16 mouse cellular contexts compared by ENCODE assay signal in genomic region chr5:143721962-143722361, GRCm38 (mm10).
"Had no signal": no experiment of that assay in that cellular context is flagged by ENCODE, and none has a peak within 500 bp of the region (broad histone marks: within the 10 kb centered on the region; RNA-seq: fewer than 3 reads in every experiment).

No protein-coding gene starts in this region.

- H3K27me3 ChIP-seq: midbrain, embryonic 13.5 days; midbrain, embryonic 15.5 days; neural tube, embryonic 12.5 days had no signal

- H3K9me3 ChIP-seq: midbrain, embryonic 13.5 days; midbrain, embryonic 15.5 days; neural tube, embryonic 12.5 days had no signal

- H3K27ac ChIP-seq: midbrain, embryonic 13.5 days; midbrain, embryonic 15.5 days; neural tube, embryonic 12.5 days had no signal

- H3K4me3 ChIP-seq: midbrain, embryonic 13.5 days; midbrain, embryonic 15.5 days; neural tube, embryonic 12.5 days had no signal

- H3K9ac ChIP-seq: lung, embryonic 14.5 days; midbrain, embryonic 13.5 days; midbrain, embryonic 15.5 days; neural tube, embryonic 12.5 days had no signal

- DNase-seq: lung, adult 18-20 months; lung, embryonic 14.5 days; lung, postnatal 10 days; lung, postnatal 4 days; retina, postnatal 1 day; right cerebral cortex, adult 18-20 months; right cerebral cortex, postnatal 25 days; right cerebral cortex, postnatal 4 days; spleen, adult 18-20 months; thymus, adult 18-20 months; thymus, postnatal 14 days; thymus, postnatal 36 days had no signal

- H3K4me2 ChIP-seq: lung, embryonic 14.5 days; midbrain, embryonic 11.5 days; midbrain, embryonic 13.5 days; midbrain, embryonic 15.5 days; neural tube, embryonic 12.5 days had no signal

- ATAC-seq: midbrain, embryonic 13.5 days; midbrain, embryonic 15.5 days had no signal

- H3K4me1 ChIP-seq: midbrain, embryonic 13.5 days; midbrain, embryonic 15.5 days; neural tube, embryonic 12.5 days had no signal
